In genomic region chr2:116424131-116424530, GRCm38 (mm10) we compare ENCODE assay signal across 12 mouse cellular contexts.
"Had no signal": no experiment of that assay in that cellular context is flagged by ENCODE, and none has a peak within 500 bp of the region (broad histone marks: within the 10 kb centered on the region; RNA-seq: fewer than 3 reads in every experiment).

No protein-coding gene starts in this region.

- DNase-seq: lung, adult 18-20 months; lung, embryonic 14.5 days; lung, postnatal 10 days; lung, postnatal 4 days; midbrain, embryonic 14.5 days; right cerebral cortex, adult 18-20 months; right cerebral cortex, postnatal 25 days; right cerebral cortex, postnatal 4 days; spleen, adult 18-20 months; thymus, adult 18-20 months; thymus, postnatal 14 days; thymus, postnatal 36 days had no signal
